12 mouse cellular contexts compared by ENCODE assay signal in the genomic region with DNA sequence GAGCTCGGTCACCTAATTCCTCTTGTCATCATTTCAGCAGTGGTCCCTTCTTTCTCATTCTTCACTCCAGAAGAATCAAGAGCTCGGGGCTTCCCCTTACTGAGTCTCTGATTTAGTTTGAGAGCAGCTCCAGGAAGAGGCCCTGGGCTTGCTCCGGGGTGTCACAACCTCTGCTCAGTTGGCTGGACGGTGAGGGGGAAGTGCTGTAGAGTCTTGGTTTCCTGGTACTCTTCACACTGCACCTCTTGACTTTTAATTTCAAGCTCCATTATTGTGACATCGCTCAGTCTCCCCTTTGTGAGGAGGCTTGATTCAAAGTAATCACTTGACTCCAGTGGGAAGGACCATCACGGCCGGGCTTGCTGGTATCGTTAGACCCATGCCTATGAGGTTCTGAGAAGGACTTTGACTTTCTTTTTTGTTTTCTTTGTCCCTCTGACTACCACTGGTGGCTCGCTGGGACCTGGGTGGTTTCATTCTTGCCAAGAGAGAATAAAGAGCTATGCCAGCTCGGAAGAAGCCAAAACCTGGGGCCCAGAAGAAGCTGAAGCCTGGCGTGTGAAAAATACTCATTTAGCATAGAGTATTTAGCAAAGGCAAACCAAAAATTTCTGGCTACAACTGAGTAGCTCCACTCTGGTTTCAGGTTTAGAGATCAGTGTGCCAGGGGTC. TPM values are rescaled to one million over a fixed set of nuclear protein-coding genes. Genes with fewer than 3 reads are reported as not detected.
A peak's percentile ranks its signal among the peaks of the same experiment; 100 is the strongest.
DNase-seq lines count a peak whose midpoint lies in the region; ATAC-seq and TF ChIP-seq lines count a peak whose summit lies in the region.
"Had no signal": no experiment of that assay in that cellular context is flagged by ENCODE, and none has a peak within 500 bp of the region (broad histone marks: within the 10 kb centered on the region; RNA-seq: fewer than 3 reads in every experiment).

No protein-coding gene starts in this region.

- no peak overlapping the region for H3K4me3 ChIP-seq in lung, adult 2 months (replicated peaks; ENCODE audit: extremely low read depth, low read depth, low read length)
- peak overlapping the region; percentile 38 for H3K4me3 ChIP-seq in megakaryocyte, embryonic 14.5 days (replicated peaks)
- H3K4me3 ChIP-seq in kidney, embryonic 15.5 days (replicated peaks), result no peak overlapping the region
- H3K4me3 ChIP-seq: heart, embryonic 10.5 days; stomach, embryonic 15.5 days had no signal

- H3K4me1 ChIP-seq in lung, adult 2 months (ENCODE audit: control insufficient read depth, insufficient read depth, low read length), result peaks cover 8% of the 10 kb centered on the region; the same call in 1 of the 2 replicates
- peaks cover 98% of the 10 kb centered on the region for H3K4me1 ChIP-seq in megakaryocyte, embryonic 14.5 days
- H3K4me1 ChIP-seq in kidney, embryonic 15.5 days, result 0 out of 2 replicates have a peak, but pooled peaks cover 3% of the 10 kb centered on the region
- H3K4me1 ChIP-seq: stomach, embryonic 15.5 days had no signal

- H3K27ac ChIP-seq in kidney, embryonic 15.5 days, result no peak overlapping the region
- H3K27ac ChIP-seq: heart, embryonic 10.5 days; kidney, postnatal 0 days; stomach, embryonic 15.5 days had no signal

- no peak overlapping the region for H3K9ac ChIP-seq in kidney, embryonic 15.5 days
- H3K9ac ChIP-seq: lung, embryonic 14.5 days; stomach, embryonic 15.5 days had no signal

- TF ChIP-seq CTCF in lung, adult 2 months (IDR thresholded peaks at IDR 0.05; ENCODE audit: insufficient read depth, low read length), result no peak

- no peak overlapping the region for H3K4me2 ChIP-seq in kidney, embryonic 15.5 days
- H3K4me2 ChIP-seq: lung, embryonic 14.5 days; stomach, embryonic 15.5 days had no signal

- peak; percentile 70 for ATAC-seq in common myeloid progenitor, adult 5-6 weeks (replicated peaks; ENCODE audit: low read depth, poor library complexity, severe bottlenecking)
- no peak for ATAC-seq in kidney, embryonic 15.5 days (replicated peaks; ENCODE audit: low FRiP score)

- peak; percentile 66 to 76 for DNase-seq in lung, adult 18-20 months
- DNase-seq in lung, adult 2 months, result no peak
- DNase-seq in thymus, postnatal 4 days, result peak; percentile 58
- no peak for DNase-seq in adrenal gland, postnatal 25 days
- DNase-seq: lung, embryonic 14.5 days had no signal

- no peak for TF ChIP-seq POLR2A in lung, adult 2 months (IDR thresholded peaks at IDR 0.05; ENCODE audit: borderline replicate concordance, extremely low read depth, low read depth, low read length)

- H3K9me3 ChIP-seq in megakaryocyte, embryonic 14.5 days, result no peaks in the 10 kb centered on the region
- H3K9me3 ChIP-seq in kidney, embryonic 15.5 days (replicated peaks), result no peaks in the 10 kb centered on the region
- H3K9me3 ChIP-seq: heart, embryonic 10.5 days; stomach, embryonic 15.5 days had no signal

- no peaks in the 10 kb centered on the region for H3K27me3 ChIP-seq in megakaryocyte, embryonic 14.5 days (replicated peaks)
- no peaks in the 10 kb centered on the region for H3K27me3 ChIP-seq in kidney, embryonic 15.5 days
- H3K27me3 ChIP-seq: stomach, embryonic 15.5 days had no signal

- peaks cover 83% of the 10 kb centered on the region for H3K36me3 ChIP-seq in megakaryocyte, embryonic 14.5 days (replicated peaks; ENCODE audit: low read length)
- no peaks in the 10 kb centered on the region for H3K36me3 ChIP-seq in kidney, embryonic 15.5 days
- H3K36me3 ChIP-seq: heart, embryonic 10.5 days; stomach, embryonic 15.5 days had no signal

- WGBS in lung, adult 2 months, result 50% methylated on average over 11 of the region's 11 CpGs
- WGBS in kidney, embryonic 15.5 days, result 79% methylated on average over 11 of the region's 11 CpGs

RNA-seq across cellular contexts. Expression of a gene that starts 21.8 kb away (rescaled TPM):
- 2.3 and 3.7 TPM in 2 replicates for polyA plus RNA-seq in lung, adult 2 months (2012; rRNA removed)
- total RNA-seq in common myeloid progenitor, adult 5-6 weeks (2017), result 10.0 and 15.6 TPM in 2 replicates
- 34.4 and 41.9 TPM in 2 replicates for polyA plus RNA-seq in megakaryocyte, embryonic 14.5 days (2012; ENCODE audit: insufficient read depth, low replicate concordance)
- polyA plus RNA-seq in kidney, embryonic 15.5 days (2015; fragmentation: Nextera tagmentation; extraction: Ambion mirVana), result 0.24 and 0.53 TPM in 2 replicates
- 0.49 and 0.57 TPM in 2 replicates for total RNA-seq in adrenal gland, postnatal 25 days (2021)

RNA-seq across cellular contexts. Expression of a gene that starts 40.0 kb away (rescaled TPM):
- polyA plus RNA-seq in lung, adult 2 months (2012; rRNA removed), result 1.3 and 2.2 TPM in 2 replicates
- total RNA-seq in common myeloid progenitor, adult 5-6 weeks (2017), result 1.0 TPM in 1 of 2 replicates, not detected in the other
- polyA plus RNA-seq in megakaryocyte, embryonic 14.5 days (2012; ENCODE audit: insufficient read depth, low replicate concordance), result not detected in 2 replicates
- polyA plus RNA-seq in kidney, embryonic 15.5 days (2015; fragmentation: Nextera tagmentation; extraction: Ambion mirVana), result 0.18 TPM in 1 of 2 replicates, not detected in the other
- not detected in 2 replicates for total RNA-seq in adrenal gland, postnatal 25 days (2021)
- polyA plus RNA-seq: hindbrain, embryonic 11.5 days had no signal

RNA-seq across cellular contexts. Expression of a gene that starts 40.0 kb away (rescaled TPM):
- polyA plus RNA-seq in lung, adult 2 months (2012; rRNA removed), result 0.84 and 1.2 TPM in 2 replicates
- 0.32 and 1.5 TPM in 2 replicates for total RNA-seq in common myeloid progenitor, adult 5-6 weeks (2017)
- polyA plus RNA-seq in megakaryocyte, embryonic 14.5 days (2012; ENCODE audit: insufficient read depth, low replicate concordance), result 0.19 TPM in 1 of 2 replicates, not detected in the other
- not detected in 2 replicates for polyA plus RNA-seq in kidney, embryonic 15.5 days (2015; fragmentation: Nextera tagmentation; extraction: Ambion mirVana)
- total RNA-seq in adrenal gland, postnatal 25 days (2021), result not detected in 2 replicates
- polyA plus RNA-seq: heart, embryonic 10.5 days had no signal

RNA-seq across cellular contexts. Expression of a gene that starts 48.5 kb away (rescaled TPM):
- 16.7 and 31.0 TPM in 2 replicates for polyA plus RNA-seq in lung, adult 2 months (2012; rRNA removed)
- 37.1 and 50.5 TPM in 2 replicates for total RNA-seq in common myeloid progenitor, adult 5-6 weeks (2017)
- 39.6 and 78.6 TPM in 2 replicates for polyA plus RNA-seq in megakaryocyte, embryonic 14.5 days (2012; ENCODE audit: insufficient read depth, low replicate concordance)
- polyA plus RNA-seq in kidney, embryonic 15.5 days (2015; fragmentation: Nextera tagmentation; extraction: Ambion mirVana), result 151 and 158 TPM in 2 replicates
- 63.9 and 69.2 TPM in 2 replicates for total RNA-seq in adrenal gland, postnatal 25 days (2021)

RNA-seq across cellular contexts. Expression of a gene that starts 49.2 kb away (rescaled TPM):
- 68.9 and 81.7 TPM in 2 replicates for polyA plus RNA-seq in lung, adult 2 months (2012; rRNA removed)
- total RNA-seq in common myeloid progenitor, adult 5-6 weeks (2017), result 452 and 491 TPM in 2 replicates
- polyA plus RNA-seq in megakaryocyte, embryonic 14.5 days (2012; ENCODE audit: insufficient read depth, low replicate concordance), result 260 and 290 TPM in 2 replicates
- polyA plus RNA-seq in kidney, embryonic 15.5 days (2015; fragmentation: Nextera tagmentation; extraction: Ambion mirVana), result 491 and 564 TPM in 2 replicates
- total RNA-seq in adrenal gland, postnatal 25 days (2021), result 328 and 344 TPM in 2 replicates

Comparison
In these comparisons a context has a peak if more than half of its experiments do, and no peak if none do; other contexts are left out.
1. DNase-seq: peak in lung, adult 18-20 months (2 of 2) and thymus, postnatal 4 days (single experiment); none in lung, adult 2 months (single experiment) and adrenal gland, postnatal 25 days (single experiment).